Mouse (Mus musculus) embryonic facial prominence, embryonic 15.5 days (tissue): ENCODE results near the gene Mrpl52. TPM values are rescaled to one million over a fixed set of nuclear protein-coding genes. Genes with fewer than 3 reads are reported as not detected.

Experiments
- ATAC-seq: fragments of 200-750 bp; cut with Nextera tagmentation; 2 replicates; pipeline ENCODE4 v1.8.0; 2017; ENCODE audit warnings: low read depth, moderate TSS enrichment; ENCODE audit not compliant: insufficient number of reproducible peaks, low FRiP score, low TSS enrichment
- H3K27ac ChIP-seq: fragments of 300-500 bp; sonication (generic); replicated peaks from 2 replicates; pipeline ENCODE4 v1.5.1; 2015; ENCODE audit warnings: mild to moderate bottlenecking, inconsistent platforms
- H3K27me3 ChIP-seq: fragments of 300-500 bp; sonication (generic); 2 replicates; pipeline ENCODE4 v1.6.1; 2015; ENCODE audit warnings: inconsistent platforms
- H3K36me3 ChIP-seq: fragments of 300-500 bp; sonication (generic); 2 replicates; pipeline ENCODE4 v1.6.1; 2015; ENCODE audit warnings: mild to moderate bottlenecking, inconsistent platforms
- H3K4me1 ChIP-seq: fragments of 300-500 bp; sonication (generic); 2 replicates; pipeline ENCODE4 v1.6.1; 2015; ENCODE audit warnings: inconsistent platforms
- H3K4me2 ChIP-seq: fragments of 300-500 bp; sonication (generic); replicated peaks from 2 replicates; pipeline ENCODE4 v1.6.1; 2015; ENCODE audit warnings: mild to moderate bottlenecking, inconsistent platforms
- H3K4me3 ChIP-seq: fragments of 300-500 bp; sonication (generic); replicated peaks from 2 replicates; pipeline ENCODE4 v1.5.1; 2015; ENCODE audit warnings: mild to moderate bottlenecking, inconsistent platforms
- H3K9ac ChIP-seq: fragments of 300-500 bp; sonication (generic); 2 replicates; pipeline ENCODE4 v1.6.1; 2015; ENCODE audit warnings: inconsistent platforms
- H3K9me3 ChIP-seq: fragments of 300-500 bp; sonication (generic); replicated peaks from 2 replicates; pipeline ENCODE4 v1.6.1; 2016; ENCODE audit warnings: inconsistent platforms
- WGBS: fragments of 180-500 bp; shearing (Covaris S2); methylation state at CpG from one replicate; pipeline ENCODE4 v1.1.7; 2015; 5-methylcytosine and 5-hydroxymethylcytosine counted together
- polyA plus RNA-seq: library from polyadenylated mRNA; unstranded; fragments of >200 nt; fragmentation: Nextera tagmentation; extraction: Ambion mirVana; gene quantifications from 2 replicates; pipeline ENCODE4 v1.2.1, GENCODE M21; 2015

The Mrpl52 gene
- polyA plus RNA-seq, 1 experiment from 2014 or later: 228 TPM

- Histone ChIP-seq H3K4me2 (no peak overlapping the region), H3K36me3 (peaks cover 50% of the 10 kb centered on the region), H3K9me3 (no peaks in the 10 kb centered on the region), H3K4me1 (peaks cover 49% of the 10 kb centered on the region), H3K9ac (no peak overlapping the region), H3K27ac (no peak overlapping the region), H3K4me3 (no peak overlapping the region), H3K27me3 (no peaks in the 10 kb centered on the region)
- 73% methylated on average over 11 of the region's 11 CpGs for WGBS
- ATAC-seq: no peak
These were observed 8.6 kb downstream of the Mrpl52 start for GRCm38 (mm10) chr14:54435194-54435918.

DNA sequence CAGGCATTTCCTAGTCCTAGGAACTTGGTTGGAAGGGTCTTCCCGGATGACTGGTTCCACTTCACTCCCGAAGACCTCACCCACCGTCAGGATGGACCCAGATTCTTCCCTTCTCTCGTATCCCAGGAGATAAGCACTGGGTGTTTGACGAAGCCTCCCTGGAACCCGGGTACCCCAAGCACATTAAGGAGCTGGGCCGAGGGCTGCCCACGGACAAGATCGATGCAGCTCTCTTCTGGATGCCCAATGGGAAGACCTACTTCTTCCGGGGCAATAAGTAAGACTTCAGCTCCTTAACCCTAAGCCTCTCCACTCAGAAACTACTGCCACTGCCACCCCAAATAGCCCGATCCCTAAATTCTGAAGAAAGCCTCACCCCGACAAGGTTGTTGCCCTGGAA lies 12.4 kb downstream of the Mrpl52 start:
- no peak overlapping the region for H3K27ac ChIP-seq
- no peaks in the 10 kb centered on the region for H3K9me3 ChIP-seq
- H3K9ac ChIP-seq: no peak overlapping the region
- H3K4me1 ChIP-seq: peaks cover 50% of the 10 kb centered on the region
- H3K4me3 ChIP-seq: no peak overlapping the region
- no peak for ATAC-seq
- no peak overlapping the region for H3K4me2 ChIP-seq
- no peaks in the 10 kb centered on the region for H3K27me3 ChIP-seq
- 87% methylated on average over 12 of the region's 12 CpGs for WGBS
- peaks cover 64% of the 10 kb centered on the region for H3K36me3 ChIP-seq

- H3K9me3 ChIP-seq: no peaks in the 10 kb centered on the region
- no peak overlapping the region for H3K4me2 ChIP-seq
- no peak overlapping the region for H3K27ac ChIP-seq
- H3K4me3 ChIP-seq: no peak overlapping the region
- H3K9ac ChIP-seq: no peak overlapping the region
- H3K4me1 ChIP-seq: peaks cover 48% of the 10 kb centered on the region
- no peak for ATAC-seq
- H3K27me3 ChIP-seq: no peaks in the 10 kb centered on the region
- 64% methylated on average over 7 of the region's 7 CpGs for WGBS
- H3K36me3 ChIP-seq: peaks cover 64% of the 10 kb centered on the region
These were observed 12.9 kb downstream of the Mrpl52 start for GRCm38 (mm10) chr14:54439610-54440009.

- Histone ChIP-seq H3K27me3 (no peaks in the 10 kb centered on the region), H3K9ac (no peak overlapping the region), H3K4me2 (no peak overlapping the region), H3K4me3 (no peak overlapping the region), H3K36me3 (peaks cover 59% of the 10 kb centered on the region), H3K27ac (no peak overlapping the region), H3K4me1 (peaks cover 39% of the 10 kb centered on the region), H3K9me3 (no peaks in the 10 kb centered on the region)
- no peak for ATAC-seq
- 90% methylated on average over 14 of the region's 14 CpGs for WGBS
These were observed 13.8 kb downstream of the Mrpl52 start for GRCm38 (mm10) chr14:54440538-54440937.

DNA sequence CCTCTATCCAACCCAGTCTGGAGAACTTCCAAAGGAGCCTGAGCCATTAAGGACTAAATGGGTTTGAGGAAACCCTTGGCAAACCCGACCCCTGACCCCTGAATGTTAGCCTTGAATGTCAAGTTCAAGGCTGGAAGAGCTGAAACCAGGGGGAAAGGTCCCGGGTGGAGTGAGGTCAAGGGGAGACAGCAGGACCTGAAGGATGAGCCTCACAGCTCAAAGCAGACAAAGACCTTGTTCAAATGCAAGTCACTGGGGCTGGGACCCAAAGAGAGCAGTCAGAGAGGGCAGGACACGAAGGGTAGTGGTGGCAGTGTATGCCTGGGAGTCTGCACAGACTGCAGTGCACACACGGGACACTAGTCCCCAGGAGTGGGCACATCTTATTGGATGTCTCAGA lies 14.7 kb downstream of the Mrpl52 start:
- H3K27me3 ChIP-seq: no peaks in the 10 kb centered on the region
- H3K4me1 ChIP-seq: peaks cover 35% of the 10 kb centered on the region
- H3K9ac ChIP-seq: no peak overlapping the region
- H3K36me3 ChIP-seq: peaks cover 51% of the 10 kb centered on the region
- peak overlapping the region; percentile 48; the same call in 1 of the 2 replicates for H3K27ac ChIP-seq
- H3K9me3 ChIP-seq: no peaks in the 10 kb centered on the region
- no peak overlapping the region for H3K4me3 ChIP-seq
- no peak overlapping the region for H3K4me2 ChIP-seq
- 71% methylated on average over 4 of the region's 4 CpGs for WGBS
- ATAC-seq: no peak

GRCm38 (mm10) chr14:54442548-54442947 lies 15.8 kb downstream of the Mrpl52 start:
- Histone ChIP-seq H3K4me3 (no peak overlapping the region), H3K27me3 (no peaks in the 10 kb centered on the region), H3K36me3 (peaks cover 39% of the 10 kb centered on the region), H3K9me3 (no peaks in the 10 kb centered on the region), H3K4me2 (no peak overlapping the region), H3K27ac (peak overlapping the region; percentile 95), H3K4me1 (peaks cover 35% of the 10 kb centered on the region), H3K9ac (no peak overlapping the region)
- 81% methylated on average over 3 of the region's 3 CpGs for WGBS
- ATAC-seq: no peak

- no peak overlapping the region for H3K9ac ChIP-seq
- H3K4me1 ChIP-seq: peaks cover 35% of the 10 kb centered on the region
- H3K4me3 ChIP-seq: no peak overlapping the region
- peaks cover 35% of the 10 kb centered on the region for H3K36me3 ChIP-seq
- no peaks in the 10 kb centered on the region for H3K9me3 ChIP-seq
- peak overlapping the region; percentile 95 for H3K27ac ChIP-seq
- H3K27me3 ChIP-seq: no peaks in the 10 kb centered on the region
- peak; percentile 90 for ATAC-seq
- H3K4me2 ChIP-seq: peak overlapping the region; percentile 33
- 15% methylated on average over 3 of the region's 3 CpGs for WGBS
These were observed 16.5 kb downstream of the Mrpl52 start for GRCm38 (mm10) chr14:54443196-54443595.

- no peak overlapping the region for H3K4me3 ChIP-seq
- peaks cover 39% of the 10 kb centered on the region for H3K4me1 ChIP-seq
- peak; percentile 69 for ATAC-seq
- 36% methylated on average over 15 of the region's 15 CpGs for WGBS
- no peak overlapping the region for H3K9ac ChIP-seq
- H3K27ac ChIP-seq: peak overlapping the region; percentile 95
- H3K36me3 ChIP-seq: peaks cover 27% of the 10 kb centered on the region
- no peaks in the 10 kb centered on the region for H3K27me3 ChIP-seq
- H3K9me3 ChIP-seq: no peaks in the 10 kb centered on the region
- H3K4me2 ChIP-seq: no peak overlapping the region
These were observed 17.3 kb downstream of the Mrpl52 start for GRCm38 (mm10) chr14:54443712-54444618.

- Histone ChIP-seq H3K9ac (no peak overlapping the region), H3K27me3 (no peaks in the 10 kb centered on the region), H3K4me1 (peaks cover 37% of the 10 kb centered on the region), H3K27ac (no peak overlapping the region), H3K36me3 (peaks cover 13% of the 10 kb centered on the region), H3K4me3 (no peak overlapping the region), H3K9me3 (no peaks in the 10 kb centered on the region), H3K4me2 (no peak overlapping the region)
- ATAC-seq: no peak
- 45% methylated on average over 3 of the region's 3 CpGs for WGBS
These were observed 18.8 kb downstream of the Mrpl52 start for GRCm38 (mm10) chr14:54445476-54445875.

DNA sequence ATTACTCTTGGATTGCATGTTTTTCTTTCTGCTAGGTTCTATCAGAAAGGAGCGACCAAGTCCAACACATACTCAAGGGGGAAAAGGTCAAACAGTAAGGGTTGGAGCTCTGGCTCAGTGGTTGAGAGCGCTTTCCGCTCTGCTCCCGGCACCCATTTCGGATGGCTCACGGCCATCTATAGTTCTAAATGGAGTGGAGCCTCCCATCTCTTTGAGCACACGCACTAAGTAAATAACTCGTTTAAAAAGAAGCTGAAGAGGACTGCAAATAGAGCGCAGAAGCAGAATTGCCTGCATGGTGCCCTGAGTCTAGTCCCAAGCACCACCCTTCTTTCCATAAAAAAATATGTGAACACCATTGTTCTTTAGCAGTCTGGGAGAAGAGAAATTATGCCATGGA lies 26.9 kb downstream of the Mrpl52 start:
- no peak overlapping the region for H3K27ac ChIP-seq
- peaks cover 7% of the 10 kb centered on the region for H3K4me1 ChIP-seq
- ATAC-seq: no peak
- H3K9me3 ChIP-seq: no peaks in the 10 kb centered on the region
- WGBS: 86% methylated on average over 9 of the region's 9 CpGs
- H3K9ac ChIP-seq: no peak overlapping the region
- H3K4me3 ChIP-seq: no peak overlapping the region
- H3K27me3 ChIP-seq: no peaks in the 10 kb centered on the region
- no peak overlapping the region for H3K4me2 ChIP-seq
- H3K36me3 ChIP-seq: no peaks in the 10 kb centered on the region

DNA sequence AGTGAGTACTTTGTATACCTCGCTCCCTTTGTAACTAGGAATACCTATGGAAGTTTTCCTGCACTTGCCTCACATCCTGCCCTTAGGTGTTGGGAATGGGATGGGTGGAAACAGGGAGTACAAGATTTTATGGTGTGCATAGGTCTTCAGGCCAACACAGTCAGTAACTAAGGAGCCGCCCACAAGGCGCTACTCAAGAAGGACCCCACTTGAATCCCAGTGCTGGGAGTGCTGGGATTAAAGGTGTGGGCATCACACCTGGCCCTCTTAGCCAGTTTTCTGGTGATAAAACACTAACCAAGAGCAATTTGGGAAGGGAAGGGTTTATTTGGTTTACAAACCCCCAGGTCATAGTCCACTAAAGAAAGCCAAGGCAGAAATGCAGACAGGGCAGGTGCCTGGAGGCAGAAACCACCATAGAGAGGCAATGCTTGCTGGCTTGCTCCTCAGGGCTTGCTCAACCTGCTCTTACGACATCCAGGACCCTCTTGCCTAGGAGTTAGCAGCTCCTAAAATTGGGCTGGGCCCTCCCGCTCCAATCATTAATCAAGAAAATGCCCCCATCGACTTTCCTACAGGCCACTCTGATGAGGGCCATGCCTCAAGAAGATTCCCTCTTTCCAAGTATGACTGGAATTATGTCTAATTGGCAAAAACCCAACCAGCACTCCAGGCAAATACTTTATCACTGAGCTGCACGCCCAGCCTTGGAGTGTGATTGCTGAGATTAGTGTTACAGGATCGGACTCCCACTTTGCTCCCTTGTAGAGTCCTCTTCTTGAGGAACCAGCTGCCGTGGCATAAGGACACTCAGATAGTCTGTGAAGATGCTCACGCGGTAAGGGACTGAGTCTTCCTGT lies 28.2 kb downstream of the Mrpl52 start:
- Histone ChIP-seq H3K36me3 (no peaks in the 10 kb centered on the region), H3K4me3 (no peak overlapping the region), H3K9ac (no peak overlapping the region), H3K27me3 (no peaks in the 10 kb centered on the region), H3K27ac (no peak overlapping the region), H3K4me2 (no peak overlapping the region), H3K4me1 (no peaks in the 10 kb centered on the region), H3K9me3 (no peaks in the 10 kb centered on the region)
- ATAC-seq: no peak
- WGBS: 74% methylated on average over 11 of the region's 11 CpGs
